Mouse (Mus musculus) kidney, postnatal 0 days (tissue): ENCODE results near the gene Syce3. TPM values are rescaled to one million over a fixed set of nuclear protein-coding genes. Genes with fewer than 3 reads are reported as not detected.
A peak's percentile ranks its signal among the peaks of the same experiment; 100 is the strongest.

Experiments used
- ATAC-seq: fragments of 200-750 bp; cut with Nextera tagmentation; replicated peaks from 2 replicates; pipeline ENCODE4 v1.8.0; 2017; ENCODE audit warnings: low read depth, moderate number of reproducible peaks, moderate TSS enrichment, moderate library complexity; ENCODE audit not compliant: low FRiP score
- DNase-seq: peaks from one replicate; pipeline ENCODE4 v3.0.0-alpha.2; 2016; ENCODE audit warnings: low spot score
- H3K27ac ChIP-seq: fragments of 300-500 bp; sonication (generic); 2 replicates; pipeline ENCODE4 v1.5.1; 2014; ENCODE audit warnings: mild to moderate bottlenecking
- H3K27me3 ChIP-seq: fragments of 300-500 bp; sonication (generic); 2 replicates; pipeline ENCODE4 v1.6.1; 2014; ENCODE audit warnings: low read length, mixed read lengths; ENCODE audit not compliant: insufficient read depth
- H3K36me3 ChIP-seq: fragments of 300-500 bp; sonication (generic); 2 replicates; pipeline ENCODE4 v1.6.1; 2014; ENCODE audit warnings: low read length, mixed read lengths; ENCODE audit not compliant: insufficient read depth
- H3K4me1 ChIP-seq: fragments of 300-500 bp; sonication (generic); replicated peaks from 2 replicates; pipeline ENCODE4 v1.6.1; 2014; ENCODE audit warnings: antibody characterized with exemption, low read length, mixed read lengths; ENCODE audit not compliant: insufficient read depth
- H3K4me2 ChIP-seq: fragments of 300-500 bp; sonication (generic); 2 replicates; pipeline ENCODE4 v1.6.1; 2014; ENCODE audit warnings: mild to moderate bottlenecking, low read length, moderate library complexity, mixed read lengths
- H3K4me3 ChIP-seq: fragments of 300-500 bp; sonication (generic); replicated peaks from 2 replicates; pipeline ENCODE4 v1.5.1; 2014; ENCODE audit warnings: low read depth, low read length
- H3K9ac ChIP-seq: fragments of 300-500 bp; sonication (generic); 2 replicates; pipeline ENCODE4 v1.6.1; 2014; ENCODE audit warnings: low read depth, low read length
- H3K9me3 ChIP-seq: fragments of 300-500 bp; sonication (generic); replicated peaks from 2 replicates; pipeline ENCODE4 v1.6.1; 2016; ENCODE audit warnings: low read length, inconsistent platforms, mixed read lengths
- CTCF ChIP-seq: IDR thresholded peaks from 2 replicates; pipeline ENCODE4 v1.5.1; 2016; ENCODE audit warnings: antibody characterized with exemption, low read depth, mild to moderate bottlenecking, moderate library complexity
- WGBS: fragments of 180-500 bp; shearing (Covaris S2); extraction: QIAGEN DNeasy Blood & Tissue Kit; methylation state at CpG from one replicate; pipeline ENCODE4 v1.1.7; 2014; 5-methylcytosine and 5-hydroxymethylcytosine counted together
- polyA plus RNA-seq: library from polyadenylated mRNA; unstranded; fragments of >200 nt; fragmentation: Nextera tagmentation; extraction: Ambion mirVana; gene quantifications from 2 replicates; pipeline ENCODE4 v1.2.1, GENCODE M21; 2015

Syce3 gene
- polyA plus RNA-seq, 1 experiment from 2014 or later, result not detected

GRCm38 (mm10) chr15:89376040-89376439 is 34.3 kb downstream of the Syce3 start:
- ATAC-seq, result no peak

GRCm38 (mm10) chr15:89374801-89375534 is 35.3 kb downstream of the Syce3 start:
- no peak overlapping the region; the same call in 1 of the 2 replicates for H3K4me3 ChIP-seq
- no peak for ATAC-seq
- H3K27ac ChIP-seq, result no peak overlapping the region
- no peak for TF ChIP-seq CTCF
- peaks cover 21% of the 10 kb centered on the region for H3K36me3 ChIP-seq
- WGBS, result 88% methylated on average over 17 of the region's 17 CpGs
- peaks cover 33% of the 10 kb centered on the region for H3K4me1 ChIP-seq
- H3K9me3 ChIP-seq, result no peaks in the 10 kb centered on the region
- DNase-seq, result no peak
- H3K9ac ChIP-seq, result no peak overlapping the region
- peaks cover 31% of the 10 kb centered on the region for H3K27me3 ChIP-seq
- H3K4me2 ChIP-seq, result no peak overlapping the region; the same call in 1 of the 2 replicates

More at GRCm38 (mm10) chr15:89376040-89376439, 34.3 kb downstream of the Syce3 start:
- Histone ChIP-seq H3K9ac (no peak overlapping the region), H3K36me3 (peaks cover 12% of the 10 kb centered on the region), H3K4me3 (no peak overlapping the region), H3K4me2 (no peak overlapping the region), H3K27ac (no peak overlapping the region), H3K9me3 (no peaks in the 10 kb centered on the region), H3K27me3 (peaks cover 36% of the 10 kb centered on the region), H3K4me1 (peaks cover 33% of the 10 kb centered on the region)
- no peak for DNase-seq
- WGBS, result 87% methylated on average over 7 of the region's 7 CpGs
- TF ChIP-seq CTCF, result no peak

GRCm38 (mm10) chr15:89374340-89374739 is 36.0 kb downstream of the Syce3 start:
- WGBS, result 40% methylated on average over 9 of the region's 9 CpGs
- peaks cover 25% of the 10 kb centered on the region for H3K27me3 ChIP-seq
- H3K4me2 ChIP-seq, result peak overlapping the region; percentile 88
- H3K9me3 ChIP-seq, result no peaks in the 10 kb centered on the region
- TF ChIP-seq CTCF, result no peak
- H3K36me3 ChIP-seq, result peaks cover 27% of the 10 kb centered on the region
- peak overlapping the region; percentile 72 for H3K9ac ChIP-seq
- peaks cover 30% of the 10 kb centered on the region for H3K4me1 ChIP-seq
- DNase-seq (no peak), ATAC-seq (no peak)
- H3K4me3 ChIP-seq, result peak overlapping the region; percentile 53
- peak overlapping the region; percentile 92; the same call in 1 of the 2 replicates for H3K27ac ChIP-seq

DNA sequence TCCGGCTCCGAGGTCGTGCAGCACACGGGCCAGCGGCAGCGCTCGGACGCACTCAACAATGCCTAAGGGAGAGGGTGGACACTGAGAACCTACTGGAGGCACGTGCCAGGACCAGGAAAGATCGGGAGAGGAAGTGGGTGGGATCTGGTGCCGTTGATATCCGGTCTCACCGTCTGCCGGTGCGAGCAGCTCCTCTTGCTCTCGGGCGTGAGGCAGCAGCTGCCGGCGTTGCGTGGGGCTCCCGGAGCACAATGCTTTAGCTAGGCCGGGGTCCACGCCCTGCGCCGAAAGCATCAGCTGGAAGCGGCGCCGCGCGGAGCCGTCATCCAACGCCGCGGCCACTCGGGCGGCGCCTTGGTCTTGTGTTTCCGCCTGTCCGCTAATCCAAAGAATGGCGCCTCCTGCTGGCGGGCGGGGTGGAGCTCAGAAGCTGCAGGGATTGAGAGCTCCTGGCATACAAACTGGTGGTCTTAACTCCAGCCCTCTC is 36.5 kb downstream of the Syce3 start, which contains the start of gene Sco2:
Gene Sco2 (minus strand): TSS at position 85 of the 487 bp plus-strand sequence.
- peak; percentile 77 for ATAC-seq
- WGBS, result 0% methylated on average over 35 of the region's 42 CpGs

GRCm38 (mm10) chr15:89373027-89373761 is 37.1 kb downstream of the Syce3 start:
- peaks cover 38% of the 10 kb centered on the region for H3K36me3 ChIP-seq
- peak overlapping the region; percentile 92 for H3K27ac ChIP-seq
- peak; percentile 89 for DNase-seq
- H3K9ac ChIP-seq, result peak overlapping the region; percentile 72
- 1% methylated on average over 35 of the region's 35 CpGs for WGBS
- no peaks in the 10 kb centered on the region for H3K9me3 ChIP-seq
- ATAC-seq, result peak; percentile 86
- H3K4me2 ChIP-seq, result peak overlapping the region; percentile 88
- TF ChIP-seq CTCF, result peak; percentile 52; the same call in 1 of the 2 replicates
- H3K4me1 ChIP-seq, result peaks cover 19% of the 10 kb centered on the region
- H3K4me3 ChIP-seq, result peak overlapping the region; percentile 53
- peaks cover 15% of the 10 kb centered on the region for H3K27me3 ChIP-seq

More for the DNA sequence above, 36.5 kb downstream of the Syce3 start, which contains the start of gene Sco2:
- H3K4me3 ChIP-seq, result peak within 1 kb of the TSS; percentile 53
- DNase-seq, result peak; percentile 92
- peak within 1 kb of the TSS; percentile 88 for H3K4me2 ChIP-seq
- H3K9ac ChIP-seq, result peak within 1 kb of the TSS; percentile 72
- H3K27me3 ChIP-seq, result peaks cover 20% of the 10 kb centered on the region
- H3K9me3 ChIP-seq, result no peaks in the 10 kb centered on the region
- H3K4me1 ChIP-seq, result peaks cover 25% of the 10 kb centered on the region
- H3K27ac ChIP-seq, result peak within 1 kb of the TSS; percentile 92
- H3K36me3 ChIP-seq, result peaks cover 32% of the 10 kb centered on the region
- TF ChIP-seq CTCF, result peak; percentile 83

DNA sequence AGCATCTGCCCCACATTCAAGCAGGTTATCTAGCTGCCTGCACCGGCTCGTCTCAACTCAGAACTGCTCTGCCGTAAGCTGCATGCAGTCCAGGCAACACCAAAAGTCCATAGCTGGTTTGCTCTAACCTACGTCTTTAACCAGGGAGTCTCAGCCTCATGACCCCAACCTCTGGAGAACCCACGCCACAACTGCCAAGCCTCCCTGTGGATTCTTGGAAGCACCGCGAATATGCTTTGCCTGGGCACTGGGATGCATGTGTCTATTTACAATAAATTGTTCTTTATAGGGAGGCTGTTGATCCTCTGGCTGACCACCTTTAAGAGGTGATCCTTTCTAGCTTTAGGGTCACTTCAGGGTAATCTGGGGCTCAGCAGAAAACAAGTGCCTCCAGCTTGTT is 37.8 kb downstream of the Syce3 start:
- DNase-seq, result no peak
- H3K9me3 ChIP-seq, result no peaks in the 10 kb centered on the region
- WGBS, result 71% methylated on average over 7 of the region's 7 CpGs
- H3K36me3 ChIP-seq, result peaks cover 44% of the 10 kb centered on the region
- H3K4me1 ChIP-seq, result peaks cover 18% of the 10 kb centered on the region
- H3K27ac ChIP-seq, result no peak overlapping the region
- ATAC-seq, result no peak
- peaks cover 8% of the 10 kb centered on the region for H3K27me3 ChIP-seq
- no peak overlapping the region for H3K9ac ChIP-seq
- no peak overlapping the region; the same call in 1 of the 2 replicates for H3K4me3 ChIP-seq
- no peak for TF ChIP-seq CTCF
- H3K4me2 ChIP-seq, result peak overlapping the region; percentile 88
